Mouse (Mus musculus) lung, postnatal 0 days (tissue): ENCODE data around the gene Dao.

Source experiments
- CTCF ChIP-seq: IDR thresholded peaks from 2 replicates; pipeline ENCODE4 v1.5.1; 2016; ENCODE audit warnings: antibody characterized with exemption, mild to moderate bottlenecking
- EP300 ChIP-seq: IDR thresholded peaks from 2 replicates; pipeline ENCODE4 v1.6.1; 2016; ENCODE audit warnings: antibody characterized with exemption, mild to moderate bottlenecking, control low read depth

DNA sequence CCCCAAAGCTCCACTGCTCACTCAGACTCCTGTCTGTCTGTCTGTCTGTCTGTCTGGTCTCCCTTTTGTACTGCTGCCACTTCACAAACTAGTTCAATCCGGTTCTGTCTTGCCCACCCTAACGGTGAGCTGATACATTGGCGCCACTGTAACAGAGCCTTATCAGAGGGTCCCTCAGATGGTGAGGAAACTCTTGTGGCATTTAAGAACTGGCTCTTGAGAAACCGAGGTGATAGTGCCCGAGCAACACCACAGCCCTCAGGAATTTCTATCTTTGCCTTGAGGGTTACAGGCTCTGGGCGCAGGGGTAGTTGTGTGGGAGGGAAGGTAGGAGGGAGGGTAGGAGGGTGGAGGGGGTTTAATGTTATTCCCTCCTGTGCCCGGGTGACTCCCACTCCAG lies 41.7 kb upstream of the Dao start:
- no peak for TF ChIP-seq CTCF
- no peak for TF ChIP-seq EP300
